14 mouse cellular contexts compared by ENCODE assay signal in the genomic region with DNA sequence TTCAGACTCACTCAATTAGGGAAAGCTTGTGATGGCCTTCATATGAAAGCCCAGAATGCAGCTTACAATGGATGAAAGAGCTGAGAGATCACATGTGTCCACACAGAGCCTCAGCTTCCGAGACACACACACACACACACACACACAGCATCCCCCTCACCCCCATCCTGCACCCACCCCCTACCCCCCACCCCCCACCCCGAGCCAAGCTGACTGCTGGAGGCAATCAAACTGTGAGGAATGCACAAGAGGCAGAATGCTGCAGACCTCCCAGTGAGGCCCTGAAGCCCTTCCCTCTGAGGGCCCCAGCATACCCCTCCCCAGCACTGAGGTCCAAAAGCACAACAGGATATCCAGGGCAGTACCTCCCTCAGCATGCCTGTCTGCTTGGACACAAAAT. TPM values are rescaled to one million over a fixed set of nuclear protein-coding genes. Genes with fewer than 3 reads are reported as not detected.
DNase-seq lines count a peak whose midpoint lies in the region; ATAC-seq lines count a peak whose summit lies in the region.
"Had no signal": no experiment of that assay in that cellular context is flagged by ENCODE, and none has a peak within 500 bp of the region (broad histone marks: within the 10 kb centered on the region; RNA-seq: fewer than 3 reads in every experiment).

No protein-coding gene starts in this region.

- no peak for ATAC-seq in forebrain, embryonic 12.5 days (ENCODE audit: low FRiP score)
- ATAC-seq in embryonic facial prominence, embryonic 14.5 days (ENCODE audit: low read depth): peak; percentile 36; the same call in 1 of the 2 replicates
- ATAC-seq in liver, embryonic 16.5 days (ENCODE audit: low read depth): no peak
- no peak for ATAC-seq in megakaryocyte, adult 5-6 weeks (ENCODE audit: poor library complexity, severe bottlenecking)
- ATAC-seq: forebrain, embryonic 15.5 days had no signal

- WGBS in forebrain, embryonic 10.5 days: 10% methylated on average over 2 of the region's 2 CpGs
- 8% methylated on average over 2 of the region's 2 CpGs for WGBS in forebrain, embryonic 12.5 days
- WGBS in embryonic facial prominence, embryonic 14.5 days: 15% methylated on average over 2 of the region's 2 CpGs
- 43% methylated on average over 2 of the region's 2 CpGs for WGBS in liver, embryonic 16.5 days (ENCODE audit: insufficient replicate concordance)

- peaks cover 80% of the 10 kb centered on the region for H3K4me1 ChIP-seq in forebrain, embryonic 10.5 days
- H3K4me1 ChIP-seq in forebrain, embryonic 12.5 days: peaks cover 57% of the 10 kb centered on the region
- H3K4me1 ChIP-seq in embryonic facial prominence, embryonic 14.5 days (ENCODE audit: control insufficient read depth, insufficient read depth, low read length): peaks cover 69% of the 10 kb centered on the region
- H3K4me1 ChIP-seq in liver, embryonic 16.5 days (ENCODE audit: control insufficient read depth, low read depth, low read length): peaks cover 23% of the 10 kb centered on the region

- H3K4me2 ChIP-seq in forebrain, embryonic 12.5 days: no peak overlapping the region
- H3K4me2 ChIP-seq in embryonic facial prominence, embryonic 14.5 days (ENCODE audit: low read depth, low read length): no peak overlapping the region
- no peak overlapping the region for H3K4me2 ChIP-seq in liver, embryonic 16.5 days (ENCODE audit: low read depth, low read length)
- H3K4me2 ChIP-seq: forebrain, embryonic 15.5 days; heart, embryonic 15.5 days; hindbrain, embryonic 14.5 days had no signal

- no peak for DNase-seq in forebrain, embryonic 10.5 days (ENCODE audit: extremely low spot score, low spot score)
- peak; percentile 32 to 55 for DNase-seq in kidney, postnatal 4 days
- DNase-seq in kidney, adult 8-10 months: no peak
- DNase-seq in embryonic facial prominence, embryonic 14.5 days (ENCODE audit: low spot score): peak; percentile 72
- DNase-seq in right cerebral cortex, postnatal 10 days (ENCODE audit: low spot score in 2 of 2): no peak
- DNase-seq: adrenal gland, adult 2 months; cerebellum, adult 8-10 months; gastrocnemius, postnatal 10 days had no signal

- H3K9me3 ChIP-seq in forebrain, embryonic 10.5 days: no peaks in the 10 kb centered on the region
- no peaks in the 10 kb centered on the region for H3K9me3 ChIP-seq in forebrain, embryonic 12.5 days
- no peaks in the 10 kb centered on the region for H3K9me3 ChIP-seq in embryonic facial prominence, embryonic 14.5 days (ENCODE audit: control insufficient read depth, low read length)
- H3K9me3 ChIP-seq in liver, embryonic 16.5 days (replicated peaks; ENCODE audit: control insufficient read depth, low read length): no peaks in the 10 kb centered on the region
- H3K9me3 ChIP-seq: forebrain, embryonic 15.5 days; heart, embryonic 15.5 days had no signal

- peak overlapping the region; percentile 69 for H3K27ac ChIP-seq in forebrain, embryonic 10.5 days
- H3K27ac ChIP-seq in forebrain, embryonic 12.5 days: no peak overlapping the region
- H3K27ac ChIP-seq in embryonic facial prominence, embryonic 14.5 days (replicated peaks; ENCODE audit: low read depth, low read length): no peak overlapping the region
- peak overlapping the region; percentile 69 for H3K27ac ChIP-seq in liver, embryonic 16.5 days (ENCODE audit: low read length)
- H3K27ac ChIP-seq: forebrain, embryonic 15.5 days; heart, embryonic 15.5 days; hindbrain, embryonic 14.5 days had no signal

- peaks cover 69% of the 10 kb centered on the region for H3K27me3 ChIP-seq in forebrain, embryonic 10.5 days (ENCODE audit: poor library complexity, severe bottlenecking)
- peaks cover 30% of the 10 kb centered on the region for H3K27me3 ChIP-seq in forebrain, embryonic 12.5 days
- H3K27me3 ChIP-seq in embryonic facial prominence, embryonic 14.5 days (replicated peaks; ENCODE audit: control insufficient read depth, insufficient read depth, low read length): 0 out of 2 replicates have a peak, but pooled peaks cover 4% of the 10 kb centered on the region
- H3K27me3 ChIP-seq in liver, embryonic 16.5 days (ENCODE audit: control insufficient read depth, insufficient read depth, low read depth, low read length): no peaks in the 10 kb centered on the region
- H3K27me3 ChIP-seq: forebrain, embryonic 15.5 days had no signal

- H3K9ac ChIP-seq in forebrain, embryonic 12.5 days: no peak overlapping the region
- no peak overlapping the region for H3K9ac ChIP-seq in embryonic facial prominence, embryonic 14.5 days (ENCODE audit: low read depth, low read length)
- H3K9ac ChIP-seq in liver, embryonic 16.5 days (ENCODE audit: low read depth, low read length): no peak overlapping the region
- H3K9ac ChIP-seq: forebrain, embryonic 15.5 days; heart, embryonic 15.5 days; hindbrain, embryonic 14.5 days had no signal

- H3K36me3 ChIP-seq in forebrain, embryonic 10.5 days (replicated peaks): no peaks in the 10 kb centered on the region
- H3K36me3 ChIP-seq in forebrain, embryonic 12.5 days (replicated peaks): no peaks in the 10 kb centered on the region
- H3K36me3 ChIP-seq in embryonic facial prominence, embryonic 14.5 days (ENCODE audit: control insufficient read depth, insufficient read depth, low read length): no peaks in the 10 kb centered on the region
- no peaks in the 10 kb centered on the region for H3K36me3 ChIP-seq in liver, embryonic 16.5 days (ENCODE audit: control insufficient read depth, insufficient read depth)
- H3K36me3 ChIP-seq: forebrain, embryonic 15.5 days; heart, embryonic 15.5 days had no signal

- H3K4me3 ChIP-seq in forebrain, embryonic 10.5 days: no peak overlapping the region
- H3K4me3 ChIP-seq in forebrain, embryonic 12.5 days (replicated peaks): no peak overlapping the region
- no peak overlapping the region for H3K4me3 ChIP-seq in embryonic facial prominence, embryonic 14.5 days (ENCODE audit: low read depth, low read length)
- no peak overlapping the region for H3K4me3 ChIP-seq in liver, embryonic 16.5 days (ENCODE audit: low read depth, low read length)
- H3K4me3 ChIP-seq: forebrain, embryonic 15.5 days; heart, embryonic 15.5 days had no signal

RNA-seq across cellular contexts. Expression of a gene that starts 33.6 kb away (rescaled TPM):
- 5.7 and 6.1 TPM in 2 replicates for polyA plus RNA-seq in forebrain, embryonic 10.5 days (2016; fragmentation: Nextera tagmentation; extraction: Ambion mirVana)
- polyA plus RNA-seq in forebrain, embryonic 12.5 days (2016; fragmentation: Nextera tagmentation; extraction: Ambion mirVana): 5.0 and 6.5 TPM in 2 replicates
- 5.4 and 5.9 TPM in 2 replicates for polyA plus RNA-seq in embryonic facial prominence, embryonic 14.5 days (2014; fragmentation: Nextera tagmentation; extraction: Ambion mirVana)
- polyA plus RNA-seq in liver, embryonic 16.5 days (2015; fragmentation: Nextera tagmentation; extraction: Ambion mirVana): 3.0 and 3.2 TPM in 2 replicates
- total RNA-seq in megakaryocyte, adult 5-6 weeks (2015): 12.3 and 12.5 TPM in 2 replicates
- total RNA-seq in megakaryocyte, adult 5-6 weeks (2017): 7.6 and 10.9 TPM in 2 replicates

Comparison
In these comparisons a context has a peak if more than half of its experiments do, and no peak if none do; other contexts are left out.
1. DNase-seq: peak in kidney, postnatal 4 days (2 of 2) and embryonic facial prominence, embryonic 14.5 days (single experiment); none in forebrain, embryonic 10.5 days (single experiment), kidney, adult 8-10 months (0 of 2) and right cerebral cortex, postnatal 10 days (0 of 2).
2. H3K27ac ChIP-seq: peak in forebrain, embryonic 10.5 days (single experiment) and liver, embryonic 16.5 days (single experiment); none in forebrain, embryonic 12.5 days (single experiment) and embryonic facial prominence, embryonic 14.5 days (single experiment).